Mouse (Mus musculus): ENCODE measurements around the gene Nek2. TPM values are rescaled to one million over a fixed set of nuclear protein-coding genes. Genes with fewer than 3 reads are reported as not detected.

Nek2 gene
- 38.7 and 41.1 TPM in 2 replicates for polyA plus RNA-seq (2015; fragmentation: Nextera tagmentation; extraction: Ambion mirVana)

DNA sequence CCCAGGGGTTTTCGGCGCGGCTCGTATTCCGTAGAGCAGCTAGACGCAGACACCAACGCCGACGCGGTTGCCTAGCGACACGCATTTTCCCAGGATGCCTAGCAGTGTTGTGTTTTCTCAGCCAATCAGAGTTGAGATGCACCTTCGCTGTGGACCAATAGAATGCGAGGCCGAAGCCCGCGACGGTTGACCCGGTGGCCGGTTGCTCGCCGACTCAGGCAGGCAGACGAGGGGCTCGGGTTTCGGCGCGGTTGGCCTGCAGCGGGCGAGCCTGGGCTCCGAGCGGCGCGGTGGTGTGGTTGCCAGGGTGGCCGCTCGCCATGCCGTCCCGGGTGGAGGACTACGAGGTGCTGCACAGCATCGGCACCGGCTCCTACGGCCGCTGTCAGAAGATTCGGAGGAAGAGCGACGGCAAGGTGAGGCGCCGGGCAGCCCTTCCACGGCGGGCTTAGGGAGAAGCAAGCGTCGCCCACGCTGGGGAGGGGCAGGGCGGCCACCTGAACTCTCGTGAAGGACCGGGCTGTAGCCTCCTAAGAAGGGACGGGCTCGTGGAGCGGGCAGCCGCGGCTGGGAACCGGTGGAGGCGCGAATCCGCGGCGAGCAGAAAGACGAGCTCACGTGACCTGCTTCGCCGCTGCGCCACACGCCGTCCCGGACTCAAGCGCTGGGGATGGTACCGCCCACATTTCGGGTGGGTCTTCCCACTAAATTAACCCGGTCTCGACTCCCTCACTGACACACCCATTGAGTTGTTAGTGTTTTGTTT, at the start of gene Nek2:
Gene Nek2, plus strand, starts transcription at position 119 of the 766 bp plus-strand sequence.
- peak within 1 kb of the TSS; percentile 65 for H3K27ac ChIP-seq
- WGBS: under 1% methylated on average over 79 of the region's 79 CpGs
- H3K9ac ChIP-seq: peak within 1 kb of the TSS; percentile 38; the same call in 1 of the 2 replicates
- H3K27me3 ChIP-seq (replicated peaks): no peaks in the 10 kb centered on the region
- H3K4me2 ChIP-seq: peak within 1 kb of the TSS; percentile 88
- H3K4me1 ChIP-seq: peaks cover 4% of the 10 kb centered on the region
- H3K9me3 ChIP-seq: no peaks in the 10 kb centered on the region
- peak; percentile 93 for ATAC-seq (ENCODE audit: insufficient read depth, low FRiP score, low read depth)
- peak within 1 kb of the TSS; percentile 81 for H3K4me3 ChIP-seq (replicated peaks)
- peaks cover 21% of the 10 kb centered on the region for H3K36me3 ChIP-seq

DNA sequence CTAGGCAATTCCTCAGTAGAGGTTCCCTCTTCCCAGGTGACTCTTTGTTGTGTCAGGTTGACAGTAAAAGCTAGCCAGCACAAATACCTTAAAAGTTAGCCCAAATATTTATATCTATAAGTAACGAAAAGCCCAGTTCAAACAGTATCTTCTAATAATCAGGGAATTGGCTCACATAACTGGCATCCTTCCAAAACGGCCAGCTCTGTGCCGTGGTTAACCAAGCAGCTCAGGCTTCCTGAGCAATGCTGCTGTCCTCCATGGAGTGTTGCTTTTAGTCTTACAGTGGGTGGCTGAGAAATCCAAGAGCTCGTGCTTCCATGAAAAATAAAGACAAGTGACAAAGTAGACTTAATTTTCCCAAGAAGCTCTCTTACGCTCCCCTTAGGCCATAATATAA, 47.1 kb upstream of the Nek2 start:
- no peak for ATAC-seq (ENCODE audit: insufficient read depth, low FRiP score, low read depth)
- H3K4me2 ChIP-seq: no peak overlapping the region
- WGBS: 47% methylated on average over 5 of the region's 5 CpGs
- no peaks in the 10 kb centered on the region for H3K27me3 ChIP-seq (replicated peaks)
- H3K27ac ChIP-seq: no peak overlapping the region
- H3K9me3 ChIP-seq: no peaks in the 10 kb centered on the region
- H3K4me3 ChIP-seq (replicated peaks): no peak overlapping the region
- no peak overlapping the region for H3K9ac ChIP-seq
- no peaks in the 10 kb centered on the region for H3K4me1 ChIP-seq
- H3K36me3 ChIP-seq: peaks cover 22% of the 10 kb centered on the region

DNA sequence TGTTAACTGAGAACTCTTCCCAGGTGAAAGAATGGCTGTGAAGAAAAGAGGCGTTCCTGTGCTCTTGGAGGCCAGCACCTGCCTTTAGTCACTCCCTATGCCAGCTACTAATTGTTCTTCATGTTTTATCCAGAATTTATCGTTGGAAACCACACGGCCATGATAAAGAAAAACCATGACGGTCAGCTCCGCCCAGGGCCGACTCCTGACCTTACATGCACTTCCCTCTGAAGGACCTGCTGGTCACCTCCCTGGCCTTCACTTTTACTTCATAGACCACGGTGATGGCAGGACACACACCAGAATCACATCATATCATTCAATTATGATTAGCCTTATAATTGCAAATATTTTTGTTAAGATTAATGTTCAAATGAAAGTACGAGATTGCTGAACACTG, 46.1 kb upstream of the Nek2 start:
- Histone ChIP-seq H3K4me2 (no peak overlapping the region), H3K9me3 (no peaks in the 10 kb centered on the region), H3K9ac (no peak overlapping the region), H3K27ac (no peak overlapping the region), H3K4me1 (no peaks in the 10 kb centered on the region), H3K27me3 (replicated peaks) (no peaks in the 10 kb centered on the region), H3K36me3 (peaks cover 28% of the 10 kb centered on the region), H3K4me3 (replicated peaks) (no peak overlapping the region)
- 76% methylated on average over 8 of the region's 8 CpGs for WGBS
- ATAC-seq (ENCODE audit: insufficient read depth, low FRiP score, low read depth): no peak

DNA sequence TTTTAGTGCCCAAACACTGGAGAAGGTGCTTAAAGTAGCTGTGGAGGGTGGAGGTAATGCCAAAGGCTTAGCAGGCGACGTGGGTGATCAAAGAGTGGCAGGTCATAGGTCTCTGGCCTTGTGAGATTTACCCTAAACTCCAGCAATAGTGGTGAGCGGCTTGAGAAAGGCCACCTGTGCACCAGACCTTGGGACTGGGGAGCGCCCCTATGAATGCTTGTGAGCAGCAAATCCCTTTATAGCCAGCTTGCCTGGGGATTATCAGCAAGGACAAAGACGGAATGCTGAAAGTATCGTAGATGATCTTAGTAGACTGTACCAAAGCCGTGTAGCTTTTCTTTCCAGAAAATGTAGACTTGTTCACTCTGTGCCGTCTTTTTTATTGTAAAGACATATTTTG, 43.7 kb upstream of the Nek2 start:
- Histone ChIP-seq H3K27ac (no peak overlapping the region), H3K27me3 (replicated peaks) (no peaks in the 10 kb centered on the region), H3K9ac (no peak overlapping the region), H3K4me2 (no peak overlapping the region), H3K4me3 (replicated peaks) (no peak overlapping the region), H3K4me1 (no peaks in the 10 kb centered on the region), H3K9me3 (no peaks in the 10 kb centered on the region), H3K36me3 (peaks cover 29% of the 10 kb centered on the region)
- 57% methylated on average over 8 of the region's 8 CpGs for WGBS
- ATAC-seq (ENCODE audit: insufficient read depth, low FRiP score, low read depth): no peak

DNA sequence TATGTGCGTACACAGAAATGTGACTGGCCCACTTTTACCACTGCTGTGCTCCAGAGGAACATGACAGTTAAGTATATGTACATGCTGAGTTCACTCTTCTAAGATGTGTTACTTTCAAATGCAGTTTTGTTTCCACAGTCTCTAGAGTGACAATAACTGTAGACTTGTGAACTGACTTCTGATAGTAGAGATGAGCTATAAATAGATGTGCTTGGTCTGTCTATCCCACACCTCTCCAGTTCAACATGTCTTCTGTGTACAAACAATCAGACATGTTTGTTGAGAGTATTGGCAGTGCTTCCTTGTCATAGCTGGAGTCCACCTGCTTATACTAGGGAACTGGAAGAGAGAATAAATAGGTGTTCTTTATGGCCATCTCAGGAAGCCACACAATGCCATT, 40.8 kb upstream of the Nek2 start:
- Histone ChIP-seq H3K36me3 (peaks cover 13% of the 10 kb centered on the region; the same call in 1 of the 2 replicates), H3K4me3 (replicated peaks) (no peak overlapping the region), H3K27me3 (replicated peaks) (no peaks in the 10 kb centered on the region), H3K4me2 (no peak overlapping the region), H3K9me3 (no peaks in the 10 kb centered on the region), H3K4me1 (no peaks in the 10 kb centered on the region), H3K27ac (no peak overlapping the region), H3K9ac (no peak overlapping the region)
- WGBS: 86% methylated on average over 1 of the region's 1 CpGs
- no peak for ATAC-seq (ENCODE audit: insufficient read depth, low FRiP score, low read depth)

DNA sequence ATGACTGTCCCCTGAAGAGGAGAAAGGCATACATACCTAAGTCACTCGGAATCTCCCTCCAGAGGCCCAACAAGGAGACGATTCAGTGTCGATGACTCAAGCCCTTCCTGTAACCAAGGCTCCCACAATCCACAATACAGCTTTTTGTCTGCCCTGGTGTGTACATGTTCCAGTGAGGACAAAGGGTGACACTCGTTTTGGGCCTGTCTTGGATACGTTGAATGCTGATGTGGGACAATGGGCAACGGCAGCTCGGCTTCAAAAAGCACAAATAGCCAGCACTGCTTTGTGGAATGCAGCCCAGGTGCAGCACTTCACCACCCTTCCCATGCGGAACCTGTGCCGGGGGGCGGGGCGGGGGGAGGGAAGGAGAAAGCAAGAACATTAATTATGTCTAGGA, 36.1 kb upstream of the Nek2 start:
- H3K36me3 ChIP-seq: peaks cover under 1% of the 10 kb centered on the region; the same call in 1 of the 2 replicates
- no peak for ATAC-seq (ENCODE audit: insufficient read depth, low FRiP score, low read depth)
- H3K4me3 ChIP-seq (replicated peaks): no peak overlapping the region
- H3K9me3 ChIP-seq: no peaks in the 10 kb centered on the region
- no peaks in the 10 kb centered on the region for H3K4me1 ChIP-seq
- H3K27me3 ChIP-seq (replicated peaks): no peaks in the 10 kb centered on the region
- no peak overlapping the region for H3K9ac ChIP-seq
- peak overlapping the region; percentile 63 for H3K27ac ChIP-seq
- H3K4me2 ChIP-seq: no peak overlapping the region; the same call in 1 of the 2 replicates
- WGBS: 58% methylated on average over 11 of the region's 11 CpGs

DNA sequence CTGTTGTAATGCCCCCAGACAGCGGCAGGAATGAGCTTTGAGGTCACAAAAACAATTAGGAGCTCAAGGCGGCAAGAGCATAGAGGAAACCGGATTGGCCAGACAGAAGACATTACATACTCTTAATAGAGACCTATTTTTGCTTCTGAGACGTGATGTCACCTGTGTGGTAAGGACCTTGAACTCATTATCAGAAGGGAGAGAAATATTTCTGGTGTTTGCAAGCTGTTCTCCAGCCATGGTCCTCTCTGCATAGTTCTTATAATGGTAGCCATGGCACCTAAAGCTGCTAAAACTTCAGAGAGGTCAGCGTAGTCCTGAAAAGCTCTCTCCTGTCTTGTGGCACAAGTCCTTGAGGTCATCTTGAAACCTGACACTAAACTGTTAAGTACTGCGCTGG, 35.0 kb upstream of the Nek2 start:
- Histone ChIP-seq H3K4me2 (no peak overlapping the region), H3K27ac (no peak overlapping the region), H3K9ac (no peak overlapping the region), H3K9me3 (no peaks in the 10 kb centered on the region), H3K27me3 (replicated peaks) (no peaks in the 10 kb centered on the region), H3K4me3 (replicated peaks) (no peak overlapping the region), H3K36me3 (no peaks in the 10 kb centered on the region), H3K4me1 (no peaks in the 10 kb centered on the region)
- no peak for ATAC-seq (ENCODE audit: insufficient read depth, low FRiP score, low read depth)
- WGBS: 62% methylated on average over 6 of the region's 6 CpGs

DNA sequence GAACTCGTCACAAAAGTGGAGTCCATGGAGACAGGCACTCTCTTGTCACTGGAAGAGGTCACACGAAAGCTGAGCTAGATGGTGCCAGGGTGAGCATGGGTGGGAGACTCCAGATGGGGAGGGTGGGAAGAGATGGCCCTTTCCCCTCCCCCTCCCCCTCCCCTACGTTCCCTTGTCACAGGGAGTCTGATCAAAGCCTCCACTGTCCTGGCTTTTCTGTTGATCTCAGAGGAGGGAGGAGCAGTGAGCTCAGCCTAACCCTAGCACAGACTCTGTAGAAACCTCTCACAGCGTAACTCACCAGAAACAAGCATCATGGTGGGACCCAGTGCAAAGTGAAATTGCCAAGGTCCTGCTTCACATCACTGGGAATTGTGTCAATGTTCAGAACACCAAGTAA, 33.9 kb upstream of the Nek2 start:
- H3K36me3 ChIP-seq: no peaks in the 10 kb centered on the region

DNA sequence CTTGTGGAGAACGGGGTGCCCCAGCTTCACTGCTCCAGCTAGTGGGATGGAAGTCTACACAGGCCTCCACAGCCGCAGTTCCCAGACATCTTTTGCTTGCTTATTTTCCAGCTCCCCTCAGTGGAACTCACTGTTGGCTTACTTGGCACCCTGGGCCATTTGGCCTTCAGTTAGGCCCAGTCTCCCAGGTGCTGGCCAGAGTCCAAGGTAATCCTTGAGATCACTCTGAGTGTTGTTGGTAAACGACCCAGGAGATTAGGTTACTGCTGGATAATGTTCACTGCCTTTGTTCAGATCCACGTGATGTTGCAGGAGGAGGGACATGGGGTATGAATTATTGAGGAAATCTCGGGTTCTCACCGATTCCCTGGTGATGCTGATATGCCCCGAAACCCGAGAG, 28.3 kb upstream of the Nek2 start:
- H3K27me3 ChIP-seq (replicated peaks): no peaks in the 10 kb centered on the region
- H3K4me1 ChIP-seq: no peaks in the 10 kb centered on the region
- H3K9ac ChIP-seq: no peak overlapping the region
- WGBS: 74% methylated on average over 8 of the region's 8 CpGs
- no peak overlapping the region for H3K27ac ChIP-seq
- no peak overlapping the region for H3K4me3 ChIP-seq (replicated peaks)
- no peaks in the 10 kb centered on the region for H3K36me3 ChIP-seq
- H3K4me2 ChIP-seq: no peak overlapping the region
- no peaks in the 10 kb centered on the region for H3K9me3 ChIP-seq
- peak; percentile 9; the same call in 1 of the 2 replicates for ATAC-seq (ENCODE audit: insufficient read depth, low FRiP score, low read depth)

More for the DNA sequence above, 33.9 kb upstream of the Nek2 start:
- Histone ChIP-seq H3K27me3 (replicated peaks) (no peaks in the 10 kb centered on the region), H3K9me3 (no peaks in the 10 kb centered on the region), H3K9ac (no peak overlapping the region), H3K27ac (no peak overlapping the region), H3K4me1 (no peaks in the 10 kb centered on the region), H3K4me3 (replicated peaks) (no peak overlapping the region), H3K4me2 (no peak overlapping the region)
- 28% methylated on average over 4 of the region's 4 CpGs for WGBS
- ATAC-seq (ENCODE audit: insufficient read depth, low FRiP score, low read depth): no peak

DNA sequence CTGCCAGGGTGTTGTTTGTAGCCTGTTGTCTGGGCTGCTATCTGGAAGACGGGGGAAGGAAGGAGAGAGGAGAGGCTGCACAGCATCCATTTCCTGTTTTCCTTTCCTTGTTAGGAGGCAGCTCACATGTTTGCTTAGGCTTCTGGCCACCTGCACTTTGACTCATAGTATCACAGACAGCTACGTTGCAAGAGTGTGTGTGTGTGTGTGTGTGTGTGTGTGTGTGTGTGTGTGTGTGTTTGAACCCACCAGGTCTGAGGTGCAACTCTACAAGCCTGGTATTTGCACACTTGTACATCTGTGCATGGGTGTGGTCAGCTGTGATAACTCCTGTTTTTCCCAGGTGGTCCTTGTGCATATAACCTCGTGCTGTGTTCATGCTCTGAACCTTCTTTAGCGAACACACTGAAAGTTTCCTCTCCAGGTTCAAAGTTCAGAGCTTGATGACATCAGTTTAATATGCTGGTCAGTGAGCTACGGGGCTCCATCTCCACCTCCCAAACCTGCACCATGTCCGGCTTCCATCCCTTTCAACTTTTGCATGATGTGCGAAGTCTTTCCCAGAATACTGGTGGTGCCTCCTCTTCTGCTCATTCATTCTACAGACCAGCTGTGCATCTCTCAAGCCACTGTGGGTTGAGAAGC, 27.2 kb upstream of the Nek2 start:
- Histone ChIP-seq H3K4me3 (replicated peaks) (no peak overlapping the region), H3K4me2 (no peak overlapping the region), H3K27me3 (replicated peaks) (no peaks in the 10 kb centered on the region), H3K4me1 (no peaks in the 10 kb centered on the region), H3K27ac (no peak overlapping the region), H3K9me3 (no peaks in the 10 kb centered on the region), H3K9ac (no peak overlapping the region), H3K36me3 (no peaks in the 10 kb centered on the region)
- 65% methylated on average over 7 of the region's 7 CpGs for WGBS
- peak; percentile 27; the same call in 1 of the 2 replicates for ATAC-seq (ENCODE audit: insufficient read depth, low FRiP score, low read depth)

DNA sequence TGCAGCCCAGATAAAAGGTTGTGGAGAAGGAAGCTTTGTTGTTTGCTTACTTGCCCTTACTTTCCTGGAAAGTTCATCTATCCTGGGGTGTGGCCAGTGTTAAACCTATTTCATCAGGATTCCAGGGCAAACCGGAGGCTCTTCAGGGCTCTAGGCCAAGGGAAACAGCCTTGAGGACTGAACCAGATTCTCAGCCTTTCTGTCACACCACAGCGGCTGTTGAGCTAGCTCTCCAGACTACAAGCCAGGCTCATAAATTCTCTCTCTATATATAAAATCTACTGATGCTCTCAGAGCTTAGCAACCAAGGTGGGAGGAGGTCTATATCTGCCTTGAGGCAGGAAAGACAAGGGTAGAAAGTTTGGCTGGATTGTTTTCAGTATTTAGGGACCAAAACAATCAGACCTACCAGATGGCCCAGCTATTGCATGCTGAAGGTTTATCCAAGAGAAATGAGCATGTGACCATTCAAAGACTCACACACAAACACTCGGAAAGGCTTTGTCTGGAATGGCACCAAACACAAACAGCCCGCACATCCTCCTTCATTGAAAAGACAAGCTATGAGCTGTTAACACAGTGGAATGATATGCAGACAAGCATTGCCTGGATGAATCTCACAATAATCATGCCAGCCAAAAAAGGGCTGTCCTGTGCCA, 24.9 kb upstream of the Nek2 start:
- Histone ChIP-seq H3K36me3 (no peaks in the 10 kb centered on the region), H3K9me3 (no peaks in the 10 kb centered on the region), H3K27ac (no peak overlapping the region), H3K4me1 (no peaks in the 10 kb centered on the region), H3K4me2 (no peak overlapping the region), H3K9ac (no peak overlapping the region), H3K27me3 (replicated peaks) (no peaks in the 10 kb centered on the region), H3K4me3 (replicated peaks) (no peak overlapping the region)
- ATAC-seq (ENCODE audit: insufficient read depth, low FRiP score, low read depth): no peak
- whole genome bisulfite sequencing: 80% methylated on average over 4 of the region's 4 CpGs

Data from stomach, embryonic 15.5 days (tissue).